Mouse (Mus musculus): ENCODE measurements around the gene 1700102P08Rik. TPM values are rescaled to one million over a fixed set of nuclear protein-coding genes. Genes with fewer than 3 reads are reported as not detected.

1700102P08Rik gene
- polyA plus RNA-seq, 1 experiment = not detected

DNA sequence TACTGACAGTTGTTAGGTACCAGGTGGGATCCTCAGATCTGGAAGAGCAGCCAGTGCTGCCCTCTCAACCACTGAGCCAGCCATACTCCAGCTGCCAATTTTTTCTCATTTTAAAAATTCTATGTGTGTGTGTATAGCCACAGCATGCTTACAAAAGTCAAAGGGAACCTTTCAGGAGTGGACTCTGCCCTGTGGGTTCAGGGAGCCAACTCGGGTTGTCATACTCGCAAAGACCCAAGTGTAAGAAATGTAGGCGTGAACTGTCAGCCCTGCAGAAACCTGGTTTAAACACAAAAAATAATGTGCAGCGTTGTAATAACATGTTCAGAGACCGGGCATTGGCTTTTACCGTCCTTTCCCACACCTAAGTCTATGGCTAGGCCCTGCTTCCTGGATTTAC is 1.6 kb downstream of the 1700102P08Rik start:
- H3K4me1 ChIP-seq (ENCODE audit: control insufficient read depth, insufficient read depth, insufficient read length, low read length) = no peaks in the 10 kb centered on the region
- no peak overlapping the region for H3K27ac ChIP-seq (replicated peaks; ENCODE audit: low read depth, low read length)
- H3K4me3 ChIP-seq (ENCODE audit: insufficient read depth, low read depth, low read length) = no peak overlapping the region

DNA sequence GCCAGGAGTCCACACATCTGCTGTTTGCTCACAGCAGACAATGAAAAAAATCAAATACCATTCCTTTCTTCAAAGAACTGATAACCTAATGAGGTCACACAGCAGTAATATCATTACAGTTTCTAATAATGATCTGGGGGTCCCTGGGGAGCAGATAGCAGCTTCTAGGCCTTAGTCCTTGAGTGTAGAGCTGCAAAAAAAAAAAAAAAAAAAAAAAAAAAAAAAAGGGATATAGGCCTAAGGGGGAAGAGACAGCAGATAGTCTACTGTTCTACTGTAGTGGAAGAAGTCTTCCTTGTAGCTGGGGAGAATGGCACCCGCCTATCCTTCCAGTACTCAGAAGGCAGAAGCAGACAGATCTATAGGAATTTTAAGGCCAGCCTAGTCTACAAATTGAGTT is 2.8 kb downstream of the 1700102P08Rik start:
- Histone ChIP-seq H3K4me1 (ENCODE audit: control insufficient read depth, insufficient read depth, insufficient read length, low read length) (no peaks in the 10 kb centered on the region), H3K27ac (replicated peaks; ENCODE audit: low read depth, low read length) (no peak overlapping the region), H3K4me3 (ENCODE audit: insufficient read depth, low read depth, low read length) (no peak overlapping the region)

GRCm38 (mm10) chr9:108398324-108398723 is 5.7 kb downstream of the 1700102P08Rik start:
- no peaks in the 10 kb centered on the region for H3K4me1 ChIP-seq (ENCODE audit: control insufficient read depth, insufficient read depth, insufficient read length, low read length)
- H3K27ac ChIP-seq (replicated peaks; ENCODE audit: low read depth, low read length) = no peak overlapping the region
- H3K4me3 ChIP-seq (ENCODE audit: insufficient read depth, low read depth, low read length) = no peak overlapping the region

- no peak overlapping the region for H3K27ac ChIP-seq (replicated peaks; ENCODE audit: low read depth, low read length)
Measured at GRCm38 (mm10) chr9:108401186-108401960, 8.8 kb downstream of the 1700102P08Rik start.

GRCm38 (mm10) chr9:108403081-108403480 is 10.5 kb downstream of the 1700102P08Rik start:
- Histone ChIP-seq H3K4me3 (ENCODE audit: insufficient read depth, low read depth, low read length) (no peak overlapping the region), H3K27ac (replicated peaks; ENCODE audit: low read depth, low read length) (no peak overlapping the region), H3K4me1 (ENCODE audit: control insufficient read depth, insufficient read depth, insufficient read length, low read length) (no peaks in the 10 kb centered on the region)

More at GRCm38 (mm10) chr9:108401186-108401960, 8.8 kb downstream of the 1700102P08Rik start:
- Histone ChIP-seq H3K4me3 (ENCODE audit: insufficient read depth, low read depth, low read length) (no peak overlapping the region), H3K4me1 (ENCODE audit: control insufficient read depth, insufficient read depth, insufficient read length, low read length) (no peaks in the 10 kb centered on the region)

GRCm38 (mm10) chr9:108404451-108404850 is 11.8 kb downstream of the 1700102P08Rik start:
- no peak overlapping the region for H3K4me3 ChIP-seq (ENCODE audit: insufficient read depth, low read depth, low read length)
- no peaks in the 10 kb centered on the region for H3K4me1 ChIP-seq (ENCODE audit: control insufficient read depth, insufficient read depth, insufficient read length, low read length)
- no peak overlapping the region for H3K27ac ChIP-seq (replicated peaks; ENCODE audit: low read depth, low read length)

DNA sequence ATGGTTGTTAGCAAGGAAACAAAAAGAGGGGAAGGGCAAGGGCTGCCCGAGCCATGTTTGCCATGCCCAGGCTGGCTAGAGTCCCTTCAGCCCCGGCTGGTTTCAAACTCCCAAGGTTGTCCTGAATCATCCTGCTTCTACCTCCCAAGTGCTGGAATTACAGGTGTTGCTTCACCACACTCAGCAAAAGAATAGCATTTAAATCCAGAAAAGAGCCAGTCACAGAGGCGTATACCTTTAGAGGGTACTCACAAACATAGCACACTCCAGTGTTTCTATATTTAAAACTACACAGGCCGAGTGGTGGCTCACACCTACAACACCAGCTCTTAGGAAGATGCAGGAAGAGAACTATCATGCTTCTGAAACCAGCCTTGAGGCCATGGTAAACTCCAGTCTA is 16.9 kb downstream of the 1700102P08Rik start:
- Histone ChIP-seq H3K4me3 (ENCODE audit: insufficient read depth, low read depth, low read length) (no peak overlapping the region), H3K27ac (replicated peaks; ENCODE audit: low read depth, low read length) (no peak overlapping the region)

DNA sequence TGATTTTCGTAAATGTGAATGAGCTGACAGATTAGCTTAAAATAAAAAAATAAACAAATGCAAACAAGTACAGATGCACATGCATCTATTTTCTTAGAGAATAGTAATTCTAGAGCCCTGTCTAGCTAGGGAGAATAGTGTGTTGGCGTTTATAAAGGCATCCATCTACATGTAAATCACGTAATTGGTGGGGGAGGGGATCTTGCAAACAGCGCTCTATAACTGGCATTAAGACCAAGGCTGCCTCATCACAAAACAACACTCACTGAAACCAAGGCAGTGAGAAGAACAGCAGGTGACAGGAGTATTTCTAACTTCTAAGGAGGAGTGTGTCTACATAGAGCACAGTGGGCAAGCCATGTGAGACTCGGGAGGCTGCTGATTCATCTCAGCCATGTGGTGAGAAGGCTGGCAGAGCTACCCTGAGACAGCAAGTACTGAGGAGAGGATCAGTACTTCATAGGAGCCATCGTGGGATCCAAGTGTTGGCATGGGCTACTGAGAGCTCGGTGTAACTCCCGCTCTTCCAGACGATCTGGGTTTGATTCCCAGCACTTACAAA is 18.9 kb downstream of the 1700102P08Rik start:
- Histone ChIP-seq H3K27ac (replicated peaks; ENCODE audit: low read depth, low read length) (no peak overlapping the region), H3K4me1 (ENCODE audit: control insufficient read depth, insufficient read depth, insufficient read length, low read length) (no peaks in the 10 kb centered on the region), H3K4me3 (ENCODE audit: insufficient read depth, low read depth, low read length) (no peak overlapping the region)

More for the DNA sequence above, 16.9 kb downstream of the 1700102P08Rik start:
- H3K4me1 ChIP-seq (ENCODE audit: control insufficient read depth, insufficient read depth, insufficient read length, low read length) = no peaks in the 10 kb centered on the region

DNA sequence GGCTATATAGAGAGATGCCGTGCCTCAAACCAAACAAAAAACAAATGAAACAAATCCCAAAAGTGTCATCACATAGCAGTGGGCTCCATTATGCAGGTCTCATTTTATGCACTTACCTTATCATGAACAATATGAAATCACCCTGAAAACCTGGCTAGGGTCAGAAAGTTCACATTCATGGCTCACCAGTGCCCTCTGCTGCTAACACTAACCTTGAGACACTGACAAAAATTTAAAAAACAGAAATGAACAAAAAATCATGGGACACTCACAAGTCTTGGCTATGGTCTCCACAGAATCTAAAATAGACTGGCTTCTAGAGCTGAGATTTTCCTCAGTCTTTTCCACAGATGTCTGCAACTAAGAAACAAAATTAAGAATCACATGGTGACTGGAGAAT is 19.6 kb downstream of the 1700102P08Rik start:
- Histone ChIP-seq H3K4me3 (ENCODE audit: insufficient read depth, low read depth, low read length) (no peak overlapping the region), H3K4me1 (ENCODE audit: control insufficient read depth, insufficient read depth, insufficient read length, low read length) (no peaks in the 10 kb centered on the region), H3K27ac (replicated peaks; ENCODE audit: low read depth, low read length) (no peak overlapping the region)

GRCm38 (mm10) chr9:108428384-108428783 is 35.8 kb downstream of the 1700102P08Rik start, which contains the start of gene Ccdc36:
Gene Ccdc36 (minus strand): TSS chr9:108428484.
- Histone ChIP-seq H3K4me3 (ENCODE audit: insufficient read depth, low read depth, low read length) (no peak within 1 kb of the TSS), H3K4me1 (ENCODE audit: control insufficient read depth, insufficient read depth, insufficient read length, low read length) (no peaks in the 10 kb centered on the region), H3K27ac (replicated peaks; ENCODE audit: low read depth, low read length) (no peak within 1 kb of the TSS)

- no peaks in the 10 kb centered on the region for H3K4me1 ChIP-seq (ENCODE audit: control insufficient read depth, insufficient read depth, insufficient read length, low read length)
- no peak overlapping the region for H3K27ac ChIP-seq (replicated peaks; ENCODE audit: low read depth, low read length)
- no peak overlapping the region; the same call in 1 of the 2 replicates for H3K4me3 ChIP-seq (ENCODE audit: insufficient read depth, low read depth, low read length)
Measured at GRCm38 (mm10) chr9:108431431-108432067, 38.9 kb downstream of the 1700102P08Rik start.

GRCm38 (mm10) chr9:108436182-108436581 is 43.6 kb downstream of the 1700102P08Rik start, which contains the start of gene BC048562:
Gene BC048562 (plus strand): TSS chr9:108436482.
- no peak within 1 kb of the TSS for H3K27ac ChIP-seq (replicated peaks; ENCODE audit: low read depth, low read length)
- no peak within 1 kb of the TSS for H3K4me3 ChIP-seq (ENCODE audit: insufficient read depth, low read depth, low read length)
- peaks cover 2% of the 10 kb centered on the region; the same call in 1 of the 2 replicates for H3K4me1 ChIP-seq (ENCODE audit: control insufficient read depth, insufficient read depth, insufficient read length, low read length)

DNA sequence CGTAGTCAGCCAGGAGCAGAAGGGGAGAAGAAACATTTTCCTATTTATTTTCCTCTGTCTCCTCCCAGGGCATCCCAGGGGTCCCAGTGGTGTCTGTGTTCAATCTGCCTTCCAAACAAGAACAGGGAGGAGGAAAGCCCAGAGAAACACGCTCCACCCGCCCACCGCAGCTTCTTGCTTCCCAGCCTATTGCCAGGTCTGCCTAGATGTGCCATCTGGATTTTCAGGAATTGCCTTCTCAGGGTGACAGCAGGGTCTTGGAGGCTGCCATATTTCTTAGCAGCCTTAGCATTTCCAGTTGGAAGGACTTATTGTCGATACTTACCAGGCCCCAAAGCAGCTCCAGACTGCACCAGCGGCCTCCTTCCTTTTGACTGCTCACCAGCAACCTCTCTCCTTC is 46.6 kb downstream of the 1700102P08Rik start:
- H3K27ac ChIP-seq (replicated peaks; ENCODE audit: low read depth, low read length) = no peak overlapping the region
- H3K4me3 ChIP-seq (ENCODE audit: insufficient read depth, low read depth, low read length) = no peak overlapping the region
- peaks cover 5% of the 10 kb centered on the region; the same call in 1 of the 2 replicates for H3K4me1 ChIP-seq (ENCODE audit: control insufficient read depth, insufficient read depth, insufficient read length, low read length)

DNA sequence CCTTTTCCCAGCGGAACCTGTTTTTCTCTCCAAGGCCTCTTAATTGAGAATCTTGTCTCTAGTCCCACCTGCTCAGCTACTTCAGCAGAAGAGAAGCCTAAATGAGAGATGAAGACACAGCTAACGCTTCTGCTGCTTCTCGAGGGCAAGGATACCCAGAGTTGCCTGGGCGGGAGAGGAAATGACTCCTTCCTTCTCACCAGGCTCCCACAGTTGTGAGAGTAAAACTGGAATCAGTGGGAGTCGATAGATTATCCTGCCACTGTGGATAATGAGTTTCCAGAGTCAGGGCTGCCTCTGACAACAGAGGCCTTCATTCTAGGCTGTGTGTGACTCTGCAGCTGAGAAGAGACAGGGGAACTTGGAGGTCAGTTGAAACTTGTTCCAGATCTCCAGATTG is 47.9 kb downstream of the 1700102P08Rik start:
- no peak overlapping the region for H3K27ac ChIP-seq (replicated peaks; ENCODE audit: low read depth, low read length)
- H3K4me3 ChIP-seq (ENCODE audit: insufficient read depth, low read depth, low read length) = no peak overlapping the region
- H3K4me1 ChIP-seq (ENCODE audit: control insufficient read depth, insufficient read depth, insufficient read length, low read length) = peaks cover 5% of the 10 kb centered on the region; the same call in 1 of the 2 replicates

DNA sequence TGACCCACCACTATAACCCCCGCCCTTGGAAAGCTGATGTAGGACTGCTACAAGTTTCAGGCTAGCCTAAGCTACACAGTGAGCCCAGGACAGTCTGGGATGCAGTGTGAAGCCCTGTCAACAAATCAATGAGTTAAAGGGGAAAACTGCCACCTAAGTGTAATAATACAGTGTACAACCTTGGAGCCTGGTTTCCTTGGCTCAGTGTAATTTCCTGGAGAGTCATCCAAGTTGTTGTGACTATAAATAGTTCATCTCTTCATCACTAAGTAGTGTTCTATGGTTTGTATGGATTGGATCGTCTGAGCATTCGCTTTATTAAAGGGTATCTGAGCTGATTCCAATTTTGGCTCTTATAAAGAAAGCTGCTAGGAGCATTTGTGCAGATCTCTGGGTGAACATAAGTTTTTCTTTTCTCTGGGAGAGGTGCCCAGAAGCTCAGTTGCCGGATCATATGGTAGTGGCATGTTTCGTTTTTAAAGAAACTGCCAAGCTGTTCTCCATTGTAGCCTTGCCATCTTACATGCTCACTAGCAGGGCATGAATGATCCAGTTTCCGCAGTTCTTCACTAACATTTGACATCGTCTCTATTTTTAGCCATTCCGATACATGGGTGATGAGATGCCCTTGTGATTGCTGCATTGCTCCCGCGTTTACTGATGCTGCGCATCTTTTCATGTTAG is 48.8 kb downstream of the 1700102P08Rik start:
- no peak overlapping the region for H3K27ac ChIP-seq (replicated peaks; ENCODE audit: low read depth, low read length)
- H3K4me1 ChIP-seq (ENCODE audit: control insufficient read depth, insufficient read depth, insufficient read length, low read length) = peaks cover 5% of the 10 kb centered on the region; the same call in 1 of the 2 replicates
- no peak overlapping the region for H3K4me3 ChIP-seq (ENCODE audit: insufficient read depth, low read depth, low read length)

All from brown adipose tissue, adult 24 weeks (tissue).